Mouse (Mus musculus) hindbrain, embryonic 16.5 days (tissue): ENCODE results near the gene Plau. TPM values are rescaled to one million over a fixed set of nuclear protein-coding genes. Genes with fewer than 3 reads are reported as not detected.

ENCODE experiments used
- ATAC-seq: fragments of 200-750 bp; cut with Nextera tagmentation; 2 replicates; pipeline ENCODE4 v1.8.0; 2017; ENCODE audit warnings: moderate TSS enrichment, moderate library complexity
- H3K27ac ChIP-seq: fragments of 300-500 bp; sonication (generic); 2 replicates; pipeline ENCODE4 v1.5.1; 2014; ENCODE audit warnings: low read depth, mild to moderate bottlenecking, control low read depth, low read length, moderate library complexity
- H3K27me3 ChIP-seq: fragments of 300-500 bp; sonication (generic); replicated peaks from 2 replicates; pipeline ENCODE4 v1.6.1; 2014; ENCODE audit warnings: low read length; ENCODE audit not compliant: control insufficient read depth, insufficient read depth
- H3K36me3 ChIP-seq: fragments of 300-500 bp; sonication (generic); 2 replicates; pipeline ENCODE4 v1.6.1; 2014; ENCODE audit warnings: mild to moderate bottlenecking, low read length, moderate library complexity, mixed read lengths; ENCODE audit not compliant: control insufficient read depth, insufficient read depth
- H3K4me1 ChIP-seq: fragments of 300-500 bp; sonication (generic); 2 replicates; pipeline ENCODE4 v1.6.1; 2014; ENCODE audit warnings: low read depth, low read length; ENCODE audit not compliant: control insufficient read depth, insufficient read depth
- H3K4me2 ChIP-seq: fragments of 300-500 bp; sonication (generic); 2 replicates; pipeline ENCODE4 v1.6.1; 2014; ENCODE audit warnings: mild to moderate bottlenecking, low read length, control low read depth, moderate library complexity
- H3K4me3 ChIP-seq: fragments of 300-500 bp; sonication (generic); 2 replicates; pipeline ENCODE4 v1.5.1; 2014; ENCODE audit warnings: mild to moderate bottlenecking, low read length, control low read depth, moderate library complexity
- H3K9ac ChIP-seq: fragments of 300-500 bp; sonication (generic); 2 replicates; pipeline ENCODE4 v1.6.1; 2014; ENCODE audit warnings: low read depth, mild to moderate bottlenecking, control low read depth, low read length, moderate library complexity
- H3K9me3 ChIP-seq: fragments of 300-500 bp; sonication (generic); 2 replicates; pipeline ENCODE4 v1.6.1; 2014; ENCODE audit warnings: mild to moderate bottlenecking, low read length, moderate library complexity; ENCODE audit not compliant: control insufficient read depth
- WGBS: fragments of 180-500 bp; shearing (Covaris S2); extraction: QIAGEN DNeasy Blood & Tissue Kit; methylation state at CpG from one replicate; pipeline ENCODE4 v1.1.7; 2014; 5-methylcytosine and 5-hydroxymethylcytosine counted together
- polyA plus RNA-seq: library from polyadenylated mRNA; unstranded; fragments of >200 nt; fragmentation: Nextera tagmentation; extraction: Ambion mirVana; gene quantifications from 2 replicates; pipeline ENCODE4 v1.2.1, GENCODE M21; 2015

Gene Plau
- polyA plus RNA-seq, 1 experiment from 2014 or later, result 0.56 TPM

DNA sequence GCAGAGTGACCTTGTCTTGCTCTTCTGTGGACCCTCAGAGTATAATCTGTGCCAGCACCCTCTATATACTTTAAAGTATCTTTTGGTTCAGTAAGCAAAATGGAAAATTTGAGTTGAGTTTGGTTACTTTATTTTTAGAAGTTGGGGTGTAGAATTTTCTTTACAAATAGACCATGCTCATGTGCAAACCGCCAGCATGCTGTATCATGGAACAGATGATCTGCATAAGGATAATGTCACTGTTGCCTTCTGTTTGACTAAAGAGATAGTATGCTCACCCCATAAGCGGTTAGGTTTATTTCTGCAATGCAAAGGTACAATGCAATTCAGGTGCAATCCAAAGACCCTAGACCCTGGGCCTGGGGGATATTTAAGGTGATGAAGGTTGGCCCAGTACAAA, 10.9 kb upstream of the Plau start:
- H3K9me3 ChIP-seq, result no peaks in the 10 kb centered on the region
- ATAC-seq, result no peak
- H3K4me3 ChIP-seq, result no peak overlapping the region
- no peaks in the 10 kb centered on the region for H3K36me3 ChIP-seq
- H3K27ac ChIP-seq, result no peak overlapping the region
- H3K9ac ChIP-seq, result no peak overlapping the region
- 89% methylated on average over 2 of the region's 2 CpGs for WGBS
- no peaks in the 10 kb centered on the region for H3K4me1 ChIP-seq
- H3K4me2 ChIP-seq, result no peak overlapping the region
- H3K27me3 ChIP-seq, result no peaks in the 10 kb centered on the region

DNA sequence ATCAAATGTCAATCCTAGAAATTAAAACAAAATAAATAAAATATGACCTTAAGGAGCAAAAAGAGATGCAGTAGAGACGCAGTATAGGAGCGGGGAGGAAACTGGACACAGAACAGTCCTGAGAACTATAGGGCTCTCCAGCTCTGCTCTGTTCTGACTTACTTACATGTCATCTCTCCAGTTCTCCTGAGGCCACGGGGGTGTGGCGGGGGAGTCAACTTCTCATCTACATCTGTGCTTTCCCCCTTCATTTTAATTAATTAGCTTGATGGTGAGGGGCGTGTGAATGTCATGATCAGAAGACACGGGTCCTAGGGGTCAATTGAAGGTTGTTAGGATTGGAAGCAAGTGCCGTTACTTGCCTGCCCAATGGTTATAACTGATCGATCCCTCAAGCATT, 9.4 kb upstream of the Plau start:
- no peaks in the 10 kb centered on the region for H3K27me3 ChIP-seq
- ATAC-seq, result no peak
- no peak overlapping the region for H3K4me2 ChIP-seq
- no peaks in the 10 kb centered on the region for H3K9me3 ChIP-seq
- H3K27ac ChIP-seq, result no peak overlapping the region
- WGBS, result 89% methylated on average over 8 of the region's 8 CpGs
- H3K36me3 ChIP-seq, result no peaks in the 10 kb centered on the region
- H3K4me1 ChIP-seq, result no peaks in the 10 kb centered on the region
- no peak overlapping the region for H3K4me3 ChIP-seq
- H3K9ac ChIP-seq, result no peak overlapping the region

DNA sequence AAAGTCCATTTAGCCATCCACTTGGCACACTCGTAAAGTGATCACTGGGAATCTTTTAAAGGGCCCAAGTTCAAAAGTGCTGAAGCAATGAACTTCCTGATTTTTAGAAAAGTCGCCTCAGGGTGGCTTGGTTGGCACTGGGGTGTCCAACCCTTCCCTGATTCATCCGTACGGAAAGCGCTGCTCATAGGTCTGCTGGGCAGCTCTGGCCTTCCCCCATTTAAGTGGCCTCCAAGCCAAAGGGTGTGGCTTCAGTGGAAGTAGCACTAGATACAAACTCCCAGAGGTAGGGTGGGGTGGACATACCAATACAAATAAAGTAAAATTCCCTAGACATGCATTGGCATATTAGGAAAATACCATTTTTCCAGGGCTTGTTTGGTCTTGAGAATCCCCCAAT, 9.0 kb upstream of the Plau start:
- ATAC-seq, result no peak
- Histone ChIP-seq H3K9me3 (no peaks in the 10 kb centered on the region), H3K36me3 (no peaks in the 10 kb centered on the region), H3K27me3 (no peaks in the 10 kb centered on the region), H3K4me3 (no peak overlapping the region), H3K27ac (no peak overlapping the region), H3K4me2 (no peak overlapping the region), H3K9ac (no peak overlapping the region), H3K4me1 (no peaks in the 10 kb centered on the region)
- WGBS, result 86% methylated on average over 5 of the region's 5 CpGs

- Histone ChIP-seq H3K27me3 (no peaks in the 10 kb centered on the region), H3K4me3 (no peak overlapping the region), H3K4me1 (no peaks in the 10 kb centered on the region), H3K9ac (no peak overlapping the region), H3K27ac (no peak overlapping the region), H3K36me3 (no peaks in the 10 kb centered on the region), H3K9me3 (no peaks in the 10 kb centered on the region), H3K4me2 (no peak overlapping the region)
- no peak for ATAC-seq
- 87% methylated on average over 3 of the region's 3 CpGs for WGBS
Observed at GRCm38 (mm10) chr14:20828524-20828923, 7.9 kb upstream of the Plau start.

DNA sequence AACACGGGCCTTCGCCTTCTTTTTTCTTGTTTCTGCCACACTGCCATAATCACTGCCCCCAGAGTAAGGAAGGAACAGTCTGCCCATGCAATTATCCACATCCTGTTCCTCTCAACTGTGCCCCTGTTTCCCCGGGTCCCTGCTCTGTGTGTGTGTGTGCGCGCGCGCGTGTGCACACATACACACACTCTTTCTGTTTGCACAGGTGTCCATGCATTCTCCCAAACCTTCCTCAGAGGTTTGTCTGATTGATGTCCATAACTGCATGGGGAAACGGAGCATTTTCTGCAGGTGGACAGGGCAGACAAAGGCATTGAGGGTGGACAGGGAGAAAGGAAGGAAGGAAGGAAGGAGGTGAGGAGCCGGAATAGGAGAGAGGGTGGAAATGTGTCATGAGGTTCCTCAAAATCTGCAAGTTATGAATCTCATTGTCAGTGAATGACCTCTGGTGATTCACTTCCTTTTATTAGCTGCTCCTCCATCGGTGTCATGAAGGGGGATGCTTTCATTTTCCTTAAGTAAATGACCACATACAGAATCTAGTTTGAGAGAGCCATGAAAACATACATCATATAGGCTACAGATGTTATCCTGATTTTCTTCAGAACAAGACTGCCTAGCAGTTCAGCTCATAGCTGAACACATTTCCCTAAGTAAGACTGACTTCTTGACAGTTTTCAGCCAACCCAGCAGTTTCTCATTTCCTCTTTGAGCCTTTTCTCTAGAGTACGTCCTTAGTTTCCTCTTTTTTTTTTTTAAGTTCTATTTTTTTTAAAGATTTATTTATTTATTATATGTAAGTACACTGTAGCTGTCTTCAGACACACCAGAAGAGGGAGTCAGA, 6.7 kb upstream of the Plau start:
- no peak overlapping the region for H3K4me3 ChIP-seq
- no peaks in the 10 kb centered on the region for H3K4me1 ChIP-seq
- ATAC-seq, result no peak
- no peaks in the 10 kb centered on the region for H3K27me3 ChIP-seq
- no peaks in the 10 kb centered on the region for H3K36me3 ChIP-seq
- H3K27ac ChIP-seq, result no peak overlapping the region
- WGBS, result 88% methylated on average over 12 of the region's 12 CpGs
- H3K9ac ChIP-seq, result no peak overlapping the region
- no peak overlapping the region for H3K4me2 ChIP-seq
- no peaks in the 10 kb centered on the region for H3K9me3 ChIP-seq

- Histone ChIP-seq H3K27me3 (no peaks in the 10 kb centered on the region), H3K4me1 (no peaks in the 10 kb centered on the region), H3K27ac (no peak overlapping the region), H3K9ac (no peak overlapping the region), H3K36me3 (no peaks in the 10 kb centered on the region), H3K9me3 (no peaks in the 10 kb centered on the region), H3K4me2 (no peak overlapping the region), H3K4me3 (no peak overlapping the region)
- 86% methylated on average over 9 of the region's 9 CpGs for WGBS
- no peak for ATAC-seq
Observed at GRCm38 (mm10) chr14:20831141-20831910, 5.1 kb upstream of the Plau start.

- no peaks in the 10 kb centered on the region for H3K27me3 ChIP-seq
- no peak overlapping the region for H3K4me2 ChIP-seq
- H3K9me3 ChIP-seq, result no peaks in the 10 kb centered on the region
- H3K9ac ChIP-seq, result no peak overlapping the region
- H3K36me3 ChIP-seq, result no peaks in the 10 kb centered on the region
- no peak overlapping the region for H3K27ac ChIP-seq
- no peak for ATAC-seq
- 90% methylated on average over 1 of the region's 1 CpGs for WGBS
- no peak overlapping the region for H3K4me3 ChIP-seq
- H3K4me1 ChIP-seq, result peaks cover under 1% of the 10 kb centered on the region; the same call in 1 of the 2 replicates
Observed at GRCm38 (mm10) chr14:20831915-20832314, 4.5 kb upstream of the Plau start.

- Histone ChIP-seq H3K9me3 (no peaks in the 10 kb centered on the region), H3K4me1 (peaks cover 3% of the 10 kb centered on the region; the same call in 1 of the 2 replicates), H3K9ac (no peak overlapping the region), H3K4me2 (no peak overlapping the region), H3K36me3 (no peaks in the 10 kb centered on the region), H3K27me3 (no peaks in the 10 kb centered on the region), H3K4me3 (no peak overlapping the region), H3K27ac (no peak overlapping the region)
- WGBS, result 92% methylated on average over 4 of the region's 4 CpGs
- ATAC-seq, result no peak
Observed at GRCm38 (mm10) chr14:20833525-20833924, 2.9 kb upstream of the Plau start.

GRCm38 (mm10) chr14:20834136-20834535, 2.3 kb upstream of the Plau start:
- no peak for ATAC-seq
- H3K4me1 ChIP-seq, result peaks cover 3% of the 10 kb centered on the region; the same call in 1 of the 2 replicates
- no peak overlapping the region for H3K9ac ChIP-seq
- H3K36me3 ChIP-seq, result no peaks in the 10 kb centered on the region
- no peak overlapping the region for H3K27ac ChIP-seq
- H3K4me2 ChIP-seq, result no peak overlapping the region
- 76% methylated on average over 7 of the region's 7 CpGs for WGBS
- no peaks in the 10 kb centered on the region for H3K27me3 ChIP-seq
- no peak overlapping the region for H3K4me3 ChIP-seq
- H3K9me3 ChIP-seq, result no peaks in the 10 kb centered on the region
